Mouse (Mus musculus) limb, embryonic 14.5 days (tissue): ENCODE results near the gene Plekhd1. TPM values are rescaled to one million over a fixed set of nuclear protein-coding genes. Genes with fewer than 3 reads are reported as not detected.

Experiments
- ATAC-seq: fragments of 200-750 bp; cut with Nextera tagmentation; 2 replicates; pipeline ENCODE4 v1.8.0; 2017; ENCODE audit warnings: low read depth, moderate number of reproducible peaks, moderate TSS enrichment; ENCODE audit not compliant: low FRiP score
- DNase-seq: peaks from one replicate; pipeline ENCODE4 v3.0.0-alpha.2; 2015; ENCODE audit warnings: low spot score
- H3K27ac ChIP-seq: fragments of 300-500 bp; sonication (generic); replicated peaks from 2 replicates; pipeline ENCODE4 v1.5.1; 2014; ENCODE audit warnings: low read depth, mild to moderate bottlenecking, low read length, moderate library complexity, mixed read lengths
- H3K27me3 ChIP-seq: fragments of 300-500 bp; sonication (generic); 2 replicates; pipeline ENCODE4 v1.6.1; 2014; ENCODE audit warnings: low read length, mixed read lengths; ENCODE audit not compliant: control insufficient read depth, insufficient read depth
- H3K36me3 ChIP-seq: fragments of 300-500 bp; sonication (generic); 2 replicates; pipeline ENCODE4 v1.6.1; 2014; ENCODE audit warnings: mild to moderate bottlenecking, low read length, moderate library complexity, mixed read lengths; ENCODE audit not compliant: control insufficient read depth, insufficient read depth
- H3K4me1 ChIP-seq: fragments of 300-500 bp; sonication (generic); 2 replicates; pipeline ENCODE4 v1.6.1; 2014; ENCODE audit warnings: antibody characterized with exemption, low read length, mixed read lengths; ENCODE audit not compliant: control insufficient read depth, insufficient read depth
- H3K4me2 ChIP-seq: fragments of 300-500 bp; sonication (generic); replicated peaks from 2 replicates; pipeline ENCODE4 v1.6.1; 2014; ENCODE audit warnings: low read depth, mild to moderate bottlenecking, low read length, moderate library complexity; ENCODE audit not compliant: severe bottlenecking
- H3K4me3 ChIP-seq: fragments of 300-500 bp; sonication (generic); replicated peaks from 2 replicates; pipeline ENCODE4 v1.5.1; 2014; ENCODE audit warnings: low read length
- H3K9ac ChIP-seq: fragments of 300-500 bp; sonication (generic); 2 replicates; pipeline ENCODE4 v1.6.1; 2014; ENCODE audit warnings: mild to moderate bottlenecking, low read depth, low read length, moderate library complexity; ENCODE audit not compliant: severe bottlenecking
- H3K9me3 ChIP-seq: fragments of 300-500 bp; sonication (generic); 2 replicates; pipeline ENCODE4 v1.6.1; 2016; ENCODE audit warnings: low read length; ENCODE audit not compliant: control insufficient read depth
- POLR2A ChIP-seq: fragments of 200-500 bp; IDR thresholded peaks from 2 replicates; pipeline ENCODE4 v1.8.0; 2012; ENCODE audit warnings: inconsistent platforms, mild to moderate bottlenecking, moderate library complexity, borderline replicate concordance; ENCODE audit not compliant: insufficient read depth, insufficient read length; ENCODE audit errors: extremely low read depth
- WGBS: fragments of 180-500 bp; shearing (Covaris S2); extraction: QIAGEN DNeasy Blood & Tissue Kit; methylation state at CpG from one replicate; pipeline ENCODE4 v1.1.7; 2014; 5-methylcytosine and 5-hydroxymethylcytosine counted together
- polyA plus RNA-seq, 2 experiments: library from polyadenylated mRNA; depleted of rRNA in 1 of 2; stranded (reverse) in 1 of 2; unstranded in 1 of 2; fragments of >200 nt; fragmentation: Nextera tagmentation in 1 of 2; extraction: Ambion mirVana in 1 of 2; gene quantifications; 2 replicates each; pipeline versions ENCODE4 v1.2.1 to v1.2.3; 2012 to 2014

The Plekhd1 gene
- polyA plus RNA-seq, 2 experiments: 0.12 to 0.29 TPM

- TF ChIP-seq POLR2A: no peak
- no peaks in the 10 kb centered on the region for H3K27me3 ChIP-seq
- DNase-seq (no peak), ATAC-seq (no peak)
- no peaks in the 10 kb centered on the region for H3K9me3 ChIP-seq
- no peak overlapping the region for H3K4me3 ChIP-seq
- 97% methylated on average over 3 of the region's 3 CpGs for WGBS
- H3K36me3 ChIP-seq: peaks cover 8% of the 10 kb centered on the region
- H3K4me1 ChIP-seq: peaks cover 29% of the 10 kb centered on the region
- H3K27ac ChIP-seq: no peak overlapping the region
- H3K9ac ChIP-seq: peak overlapping the region; percentile 28; the same call in 1 of the 2 replicates
- no peak overlapping the region; the same call in 1 of the 2 replicates for H3K4me2 ChIP-seq
Observed at GRCm38 (mm10) chr12:80646377-80646776, 46.0 kb upstream of the Plekhd1 start.

- ATAC-seq (no peak), DNase-seq (no peak)
- no peaks in the 10 kb centered on the region; the same call in 1 of the 2 replicates for H3K36me3 ChIP-seq
- no peak overlapping the region for H3K4me2 ChIP-seq
- no peaks in the 10 kb centered on the region for H3K4me1 ChIP-seq
- H3K4me3 ChIP-seq: no peak overlapping the region
- no peaks in the 10 kb centered on the region for H3K27me3 ChIP-seq
- no peak for TF ChIP-seq POLR2A
- H3K27ac ChIP-seq: no peak overlapping the region
- no peaks in the 10 kb centered on the region for H3K9me3 ChIP-seq
- no peak overlapping the region for H3K9ac ChIP-seq
- WGBS: 90% methylated on average over 7 of the region's 7 CpGs
Observed at GRCm38 (mm10) chr12:80653951-80654658, 38.3 kb upstream of the Plekhd1 start.

DNA sequence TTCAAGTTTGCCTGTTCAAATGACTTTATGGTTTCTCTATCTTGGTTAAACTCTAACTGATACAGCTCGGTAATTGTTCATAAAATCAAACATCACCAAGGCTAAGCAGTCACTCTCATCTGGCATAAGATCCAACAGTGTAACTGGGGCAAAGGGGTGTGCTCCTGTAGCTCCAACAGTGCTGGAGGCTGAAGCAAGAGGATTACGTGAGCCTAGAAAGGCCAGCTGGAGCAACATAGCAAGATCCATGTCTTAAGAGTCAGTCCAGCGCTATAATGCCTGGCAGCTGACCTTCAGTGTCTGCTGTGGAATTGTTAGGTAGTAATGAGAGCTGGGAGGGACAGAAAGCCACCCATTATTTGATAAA lies 37.7 kb upstream of the Plekhd1 start:
- Histone ChIP-seq H3K4me1 (no peaks in the 10 kb centered on the region), H3K9ac (no peak overlapping the region), H3K27ac (no peak overlapping the region), H3K4me3 (no peak overlapping the region), H3K27me3 (no peaks in the 10 kb centered on the region), H3K4me2 (no peak overlapping the region), H3K9me3 (no peaks in the 10 kb centered on the region), H3K36me3 (no peaks in the 10 kb centered on the region)
- no peak for DNase-seq
- TF ChIP-seq POLR2A: no peak
- WGBS: 94% methylated on average over 3 of the region's 3 CpGs
- ATAC-seq: no peak

- H3K27ac ChIP-seq: no peak overlapping the region
- TF ChIP-seq POLR2A: no peak
- H3K27me3 ChIP-seq: no peaks in the 10 kb centered on the region
- H3K4me2 ChIP-seq: no peak overlapping the region
- H3K36me3 ChIP-seq: peaks cover 10% of the 10 kb centered on the region
- DNase-seq (no peak), ATAC-seq (no peak)
- H3K4me3 ChIP-seq: no peak overlapping the region
- no peak overlapping the region for H3K9ac ChIP-seq
- no peaks in the 10 kb centered on the region for H3K4me1 ChIP-seq
- whole genome bisulfite sequencing: 88% methylated on average over 6 of the region's 6 CpGs
- no peaks in the 10 kb centered on the region for H3K9me3 ChIP-seq
Observed at GRCm38 (mm10) chr12:80658661-80659060, 33.7 kb upstream of the Plekhd1 start.

- TF ChIP-seq POLR2A: no peak
- 96% methylated on average over 10 of the region's 10 CpGs for WGBS
- Histone ChIP-seq H3K9ac (no peak overlapping the region), H3K36me3 (peaks cover 28% of the 10 kb centered on the region), H3K27me3 (no peaks in the 10 kb centered on the region), H3K4me2 (no peak overlapping the region), H3K4me1 (no peaks in the 10 kb centered on the region), H3K27ac (no peak overlapping the region), H3K9me3 (no peaks in the 10 kb centered on the region), H3K4me3 (no peak overlapping the region)
- DNase-seq (no peak), ATAC-seq (no peak)
Observed at GRCm38 (mm10) chr12:80662322-80662721, 30.1 kb upstream of the Plekhd1 start.
